Mouse (Mus musculus): Measurements from ENCODE around the gene Elmod1. TPM values are rescaled to one million over a fixed set of nuclear protein-coding genes. Genes with fewer than 3 reads are reported as not detected.
"Not testable (repeated sequence)": the region's sequence is repeated elsewhere in the genome, so short reads cannot be mapped to it uniquely, and the experiment has no call there.

Gene Elmod1
- under 1 TPM in 1 of 2 experiments, not detected in 1; 0.41 TPM for total RNA-seq (2021)

- intact Hi-C loops (cut with DNase I) = no loop called here
- DNase-seq = peak; percentile 17 to 23
Observed at GRCm38 (mm10) chr9:53975122-53975518, at the start of gene Elmod1. Gene Elmod1, minus strand, starts transcription at chr9:53975301.

- intact Hi-C loops (cut with DNase I) = loop anchor here (1.0 kb wide), 1 partner anchor 7 kb away; no protein-coding TSS in a partner anchor
- DNase-seq = no peak
Observed at GRCm38 (mm10) chr9:54022795-54023194, 47.7 kb upstream of the Elmod1 start.

DNA sequence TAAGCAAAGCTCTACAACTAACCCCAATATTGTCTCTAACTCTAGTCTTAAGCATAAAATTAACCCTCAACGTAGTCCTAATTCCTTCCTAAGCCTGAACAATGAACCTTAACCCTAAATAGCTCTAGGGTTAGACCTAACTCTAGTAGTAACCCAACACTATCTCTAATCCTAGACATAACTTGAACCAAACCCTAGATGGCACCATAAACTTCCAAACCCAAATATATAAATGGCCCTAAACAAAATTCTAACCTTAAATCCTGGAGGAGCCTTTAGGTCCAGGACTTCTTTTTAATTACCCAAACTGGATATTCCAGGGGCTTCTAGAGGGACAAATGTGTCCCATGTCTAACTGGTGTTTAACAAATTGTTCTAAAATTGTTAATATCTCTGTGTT, 19.4 kb upstream of the Elmod1 start:
- no peak for DNase-seq
- intact Hi-C loops (cut with DNase I) = loop anchor here (5.0 kb wide), 2 partner anchors 328 to 423 kb away; no protein-coding TSS in a partner anchor

- intact Hi-C loops (cut with DNase I) = loop anchor here (5.0 kb wide), 2 partner anchors 330 to 425 kb away; no protein-coding TSS in a partner anchor
- DNase-seq = not testable (repeated sequence)
Observed at GRCm38 (mm10) chr9:53992567-53992966, 17.5 kb upstream of the Elmod1 start.

- intact Hi-C loops (cut with DNase I) = loop anchor here (1.0 to 5.0 kb wide), 4 partner anchors 121 to 426 kb away; no protein-coding TSS in a partner anchor
- DNase-seq = peak; percentile 33 to 63
Observed at GRCm38 (mm10) chr9:53990921-53991320, 15.8 kb upstream of the Elmod1 start.

GRCm38 (mm10) chr9:53986972-53987371, 11.9 kb upstream of the Elmod1 start:
- peak; percentile 14 to 45 for DNase-seq
- intact Hi-C loops (cut with DNase I) = loop anchor here (1.0 to 10.0 kb wide), 2 partner anchors 92 to 158 kb away; no protein-coding TSS in a partner anchor

- DNase-seq = peak; percentile 17 to 52
- intact Hi-C loops (cut with DNase I) = loop anchor here (10.0 kb wide), 1 partner anchor 90 kb away; no protein-coding TSS in a partner anchor
Observed at GRCm38 (mm10) chr9:53984868-53985267, 9.8 kb upstream of the Elmod1 start.

- intact Hi-C loops (cut with DNase I) = no loop called here
Observed at GRCm38 (mm10) chr9:53974328-53975121, 576 bp downstream of the Elmod1 start.

DNA sequence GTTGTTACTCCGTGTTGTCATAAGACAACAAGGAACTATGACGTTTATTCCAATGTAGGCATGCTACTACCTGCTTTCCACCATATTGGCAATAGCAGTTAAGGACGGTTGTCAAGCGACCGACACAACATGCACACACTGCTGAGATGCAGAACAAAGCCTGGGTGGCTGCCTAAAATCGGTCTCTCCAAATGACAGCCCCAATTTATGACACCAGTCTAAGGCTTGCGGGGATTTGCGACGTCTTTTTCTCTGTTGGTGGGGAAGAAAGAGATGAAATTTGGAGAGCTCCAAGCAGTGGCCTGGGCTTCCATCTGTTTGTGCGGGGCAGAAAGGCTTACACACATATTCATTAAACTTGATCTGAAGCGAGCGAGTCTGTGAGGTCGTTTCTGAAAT, 1.2 kb downstream of the Elmod1 start:
- DNase-seq = no peak
- intact Hi-C loops (cut with DNase I) = no loop called here

More at GRCm38 (mm10) chr9:53974328-53975121, 576 bp downstream of the Elmod1 start:
- no peak for DNase-seq

DNA sequence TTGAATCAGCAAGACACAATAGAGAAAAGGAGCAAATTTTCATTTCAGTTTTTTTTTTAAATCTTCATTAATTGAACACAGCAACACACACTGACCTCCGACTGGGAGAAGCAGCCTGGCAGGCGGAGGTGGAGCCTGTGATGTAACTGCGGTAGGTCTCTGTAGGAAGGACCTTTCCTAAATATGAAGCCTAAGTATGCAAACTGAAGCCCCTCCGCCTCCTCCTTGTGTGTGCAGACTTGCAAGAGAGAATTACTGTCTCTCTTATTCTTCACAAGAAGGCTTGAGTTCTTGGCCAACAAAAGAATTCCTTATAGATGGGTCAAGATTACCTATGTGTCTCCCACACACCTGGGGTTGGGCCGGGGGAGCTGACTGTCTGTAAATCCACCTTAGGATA, 1.9 kb downstream of the Elmod1 start:
- intact Hi-C loops (cut with DNase I) = no loop called here

DNA sequence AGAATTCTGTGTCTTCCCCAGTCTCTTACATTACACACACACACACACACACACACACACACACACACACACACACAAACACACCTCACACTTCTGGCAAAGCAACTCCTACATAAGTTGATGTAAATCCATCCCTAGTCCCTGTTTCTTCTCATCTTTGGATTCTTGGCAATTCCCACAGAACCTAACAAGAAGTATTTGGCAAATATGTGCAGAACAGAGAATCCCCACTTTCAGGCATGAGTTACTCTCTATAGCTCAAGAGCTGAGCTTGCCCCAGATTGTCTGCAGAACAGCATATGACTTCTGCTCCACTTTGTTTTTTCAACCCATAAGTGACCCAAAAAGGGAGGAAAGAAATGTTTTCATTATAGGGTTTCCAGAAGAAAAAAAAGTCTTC, 2.7 kb downstream of the Elmod1 start:
- DNase-seq = no peak
- intact Hi-C loops (cut with DNase I) = no loop called here

More for the DNA sequence above, 1.9 kb downstream of the Elmod1 start:
- no peak for DNase-seq

- DNase-seq = no peak
- intact Hi-C loops (cut with DNase I) = no loop called here
Observed at GRCm38 (mm10) chr9:53967610-53968368, 7.3 kb downstream of the Elmod1 start.

- intact Hi-C loops (cut with DNase I) = no loop called here
- no peak for DNase-seq
Observed at GRCm38 (mm10) chr9:53957021-53957420, 18.1 kb downstream of the Elmod1 start.

- intact Hi-C loops (cut with DNase I) = no loop called here
- no peak for DNase-seq
Observed at GRCm38 (mm10) chr9:53954853-53955252, 20.2 kb downstream of the Elmod1 start.

GRCm38 (mm10) chr9:53947463-53947862, 27.6 kb downstream of the Elmod1 start:
- intact Hi-C loops (cut with DNase I) = no loop called here
- no peak for DNase-seq

DNA sequence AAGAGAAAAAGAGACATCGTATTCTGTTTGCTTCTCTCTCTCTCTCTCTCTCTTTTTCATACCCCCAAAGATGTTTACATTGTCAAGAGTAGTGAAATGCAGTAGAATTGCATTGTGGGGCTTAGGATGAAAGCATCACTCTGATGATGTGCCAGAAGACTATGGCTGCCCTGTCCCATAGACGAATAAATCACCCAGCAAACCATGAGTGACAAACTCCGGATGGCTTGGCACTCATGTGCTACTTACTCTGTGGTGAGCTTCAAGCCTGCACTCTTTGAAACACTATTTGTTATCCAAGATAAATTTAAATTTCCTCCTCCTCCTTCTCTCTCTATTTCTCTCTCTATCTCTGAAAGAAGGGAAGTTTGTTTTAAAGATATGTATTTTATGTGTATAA, 36.5 kb downstream of the Elmod1 start:
- intact Hi-C loops (cut with DNase I) = no loop called here
- no peak for DNase-seq

GRCm38 (mm10) chr9:53934179-53934578, 40.9 kb downstream of the Elmod1 start:
- intact Hi-C loops (cut with DNase I) = no loop called here
- peak in 1 of 2 experiments; percentile 1 for DNase-seq

DNA sequence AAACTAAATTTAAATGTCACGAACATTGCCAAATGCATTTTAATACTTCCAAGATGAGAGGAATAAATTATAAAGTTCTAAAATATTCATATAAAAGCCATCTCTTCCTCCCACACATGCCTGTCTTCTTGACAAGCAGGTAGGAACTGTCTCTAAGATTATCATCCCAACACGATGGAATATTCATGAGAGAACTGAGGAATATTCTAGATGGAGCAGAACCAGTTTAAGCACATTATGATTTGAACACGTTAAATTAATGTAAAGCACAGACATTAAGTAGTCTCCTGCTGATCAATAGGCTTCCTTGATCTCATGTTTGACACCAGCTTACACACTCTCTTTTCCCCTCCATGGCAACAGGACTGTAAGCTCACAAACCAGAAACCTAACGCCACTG, 41.7 kb downstream of the Elmod1 start:
- intact Hi-C loops (cut with DNase I) = no loop called here
- no peak for DNase-seq

DNA sequence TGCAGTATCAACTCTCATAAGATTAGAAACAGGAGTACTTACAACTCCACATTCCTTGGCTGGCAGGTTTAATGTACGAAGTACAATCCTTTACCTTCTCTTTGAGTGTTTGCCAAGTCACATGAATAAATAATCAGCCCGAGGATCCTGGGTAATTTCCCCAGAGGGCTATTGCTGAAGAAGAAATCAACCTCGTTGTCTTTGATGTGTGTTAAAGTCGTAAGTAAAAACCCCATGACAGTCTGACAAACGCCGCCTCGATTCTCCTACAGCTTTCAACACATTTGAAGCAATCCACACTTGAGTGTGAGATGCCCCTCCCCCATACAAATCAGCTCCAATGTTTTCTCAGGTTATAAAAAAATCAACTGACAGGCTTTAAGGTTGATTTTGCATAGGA, 44.2 kb downstream of the Elmod1 start:
- intact Hi-C loops (cut with DNase I) = no loop called here
- DNase-seq = no peak

DNA sequence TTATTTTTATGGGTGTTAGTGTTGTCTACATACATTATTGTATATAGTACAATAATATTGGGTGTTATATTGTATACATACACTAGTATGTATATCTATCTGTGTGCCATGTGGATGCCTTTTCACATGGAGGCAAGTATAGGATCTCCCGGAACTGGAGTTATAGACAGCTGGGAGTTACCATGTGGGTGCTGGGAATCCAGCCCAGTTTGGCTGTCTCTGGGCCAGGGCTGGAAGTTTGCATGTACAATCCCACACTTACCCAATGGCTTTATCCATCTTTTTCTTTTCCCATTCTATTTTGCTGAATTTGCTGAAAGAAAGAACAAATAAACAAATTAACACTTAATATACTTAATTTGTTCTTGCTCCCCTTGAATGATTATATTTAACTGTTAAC, 54.0 kb downstream of the Elmod1 start:
- DNase-seq = no peak
- intact Hi-C loops (cut with DNase I) = no loop called here

All from heart, postnatal 10 days (tissue).